Mouse (Mus musculus): ENCODE data around the gene Dglucy. TPM values are rescaled to one million over a fixed set of nuclear protein-coding genes. Genes with fewer than 3 reads are reported as not detected.

Gene Dglucy
- polyA plus RNA-seq, 1 experiment = 34.1 TPM

- no peak overlapping the region for H3K4me3 ChIP-seq (ENCODE audit: insufficient read depth, low read length)
- H3K4me1 ChIP-seq (ENCODE audit: control insufficient read depth, insufficient read depth, low read length) = peaks cover 25% of the 10 kb centered on the region
- peak overlapping the region; percentile 33; the same call in 1 of the 2 replicates for H3K27ac ChIP-seq (ENCODE audit: insufficient read depth, low read depth, low read length)
- TF ChIP-seq CTCF (IDR thresholded peaks at IDR 0.05; ENCODE audit: low read depth, low read length) = no peak
- TF ChIP-seq POLR2A (IDR thresholded peaks at IDR 0.05; ENCODE audit: borderline replicate concordance, low read depth, low read length) = no peak
Measured at GRCm38 (mm10) chr12:100807280-100807679, 28.4 kb downstream of the Dglucy start.

DNA sequence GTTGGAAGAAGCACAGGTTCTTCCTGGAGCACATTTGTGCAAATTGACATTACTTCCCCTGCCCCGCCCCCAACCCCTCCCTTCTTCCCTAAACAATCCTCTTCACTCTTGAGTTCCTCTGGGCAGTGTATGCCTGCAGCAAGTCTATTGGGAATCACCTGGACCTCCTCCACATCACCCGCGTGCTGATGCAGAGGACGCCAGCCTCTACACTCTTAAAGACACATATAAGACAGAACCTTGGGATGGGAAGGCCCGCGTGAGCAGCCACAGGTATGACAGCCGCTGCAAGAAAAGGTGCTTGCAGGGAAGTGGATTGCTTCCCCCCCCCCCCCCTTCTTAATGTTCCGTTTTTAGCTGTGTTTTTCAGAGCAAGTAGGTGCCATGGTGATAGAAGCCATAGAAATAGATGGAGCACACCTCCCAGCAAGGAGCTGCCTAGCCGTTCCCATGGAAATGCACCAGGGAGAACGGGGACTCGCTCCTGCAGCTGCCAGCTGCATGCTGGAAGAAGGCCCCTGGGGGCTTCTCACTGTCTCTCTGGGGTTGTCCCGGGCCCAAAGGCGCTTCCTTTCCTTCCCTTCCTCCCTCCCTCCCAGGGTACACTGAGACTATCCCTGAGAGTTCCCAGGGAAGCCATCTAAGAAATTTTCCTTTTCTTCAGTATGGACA, 29.9 kb downstream of the Dglucy start:
- Histone ChIP-seq H3K4me3 (ENCODE audit: insufficient read depth, low read length) (no peak overlapping the region), H3K27ac (ENCODE audit: insufficient read depth, low read depth, low read length) (no peak overlapping the region), H3K4me1 (ENCODE audit: control insufficient read depth, insufficient read depth, low read length) (peaks cover 25% of the 10 kb centered on the region)
- TF ChIP-seq POLR2A (IDR thresholded peaks at IDR 0.05; ENCODE audit: borderline replicate concordance, low read depth, low read length) (no peak), CTCF (IDR thresholded peaks at IDR 0.05; ENCODE audit: low read depth, low read length) (no peak)

GRCm38 (mm10) chr12:100810542-100810941, 31.7 kb downstream of the Dglucy start:
- Histone ChIP-seq H3K27ac (ENCODE audit: insufficient read depth, low read depth, low read length) (no peak overlapping the region), H3K4me1 (ENCODE audit: control insufficient read depth, insufficient read depth, low read length) (peaks cover 25% of the 10 kb centered on the region), H3K4me3 (ENCODE audit: insufficient read depth, low read length) (no peak overlapping the region)
- TF ChIP-seq POLR2A (IDR thresholded peaks at IDR 0.05; ENCODE audit: borderline replicate concordance, low read depth, low read length) = no peak
- TF ChIP-seq CTCF (IDR thresholded peaks at IDR 0.05; ENCODE audit: low read depth, low read length) = no peak

DNA sequence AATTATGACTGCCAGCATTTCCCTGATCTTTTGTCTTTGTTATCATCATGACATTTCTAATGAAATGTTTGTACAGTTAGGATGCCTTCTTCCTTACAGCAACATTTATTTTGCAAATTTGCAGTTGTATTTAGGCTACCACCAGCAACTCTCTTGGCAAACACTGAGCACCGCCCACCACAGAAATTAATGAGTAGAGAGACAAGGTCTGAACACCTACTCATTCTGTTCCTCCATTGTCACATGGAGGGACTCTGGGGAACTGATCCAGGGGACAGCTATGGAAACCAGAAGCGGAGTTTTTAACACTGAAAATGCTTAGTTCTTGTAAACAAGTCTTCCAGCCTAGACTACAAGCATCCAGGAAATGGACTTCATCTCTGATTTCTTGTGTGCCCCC, 35.0 kb downstream of the Dglucy start:
- no peak for TF ChIP-seq CTCF (IDR thresholded peaks at IDR 0.05; ENCODE audit: low read depth, low read length)
- TF ChIP-seq POLR2A (IDR thresholded peaks at IDR 0.05; ENCODE audit: borderline replicate concordance, low read depth, low read length) = no peak
- no peaks in the 10 kb centered on the region for H3K4me1 ChIP-seq (ENCODE audit: control insufficient read depth, insufficient read depth, low read length)
- H3K4me3 ChIP-seq (ENCODE audit: insufficient read depth, low read length) = no peak overlapping the region
- no peak overlapping the region for H3K27ac ChIP-seq (ENCODE audit: insufficient read depth, low read depth, low read length)

DNA sequence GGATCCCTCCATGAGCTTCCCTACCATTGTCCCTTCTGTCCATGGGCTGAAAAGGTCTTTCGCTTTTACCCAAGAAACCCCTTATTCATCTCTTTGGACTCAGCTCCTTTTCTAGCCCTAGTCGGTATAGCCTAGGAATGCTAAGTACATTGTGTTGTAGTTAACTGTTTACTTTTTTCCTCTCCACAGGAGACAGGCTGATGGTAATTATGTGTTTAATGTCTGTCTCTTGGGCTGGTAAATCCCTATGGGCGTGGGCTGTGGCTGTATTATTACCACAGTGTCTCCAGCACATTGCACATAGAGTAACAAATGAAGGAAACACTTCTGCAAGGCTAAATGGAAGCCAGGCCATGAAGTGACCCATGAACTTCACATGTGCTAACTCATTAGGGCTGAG, 35.8 kb downstream of the Dglucy start:
- Histone ChIP-seq H3K27ac (ENCODE audit: insufficient read depth, low read depth, low read length) (no peak overlapping the region), H3K4me1 (ENCODE audit: control insufficient read depth, insufficient read depth, low read length) (no peaks in the 10 kb centered on the region), H3K4me3 (ENCODE audit: insufficient read depth, low read length) (no peak overlapping the region)
- TF ChIP-seq CTCF (IDR thresholded peaks at IDR 0.05; ENCODE audit: low read depth, low read length) (no peak), POLR2A (IDR thresholded peaks at IDR 0.05; ENCODE audit: borderline replicate concordance, low read depth, low read length) (no peak)

DNA sequence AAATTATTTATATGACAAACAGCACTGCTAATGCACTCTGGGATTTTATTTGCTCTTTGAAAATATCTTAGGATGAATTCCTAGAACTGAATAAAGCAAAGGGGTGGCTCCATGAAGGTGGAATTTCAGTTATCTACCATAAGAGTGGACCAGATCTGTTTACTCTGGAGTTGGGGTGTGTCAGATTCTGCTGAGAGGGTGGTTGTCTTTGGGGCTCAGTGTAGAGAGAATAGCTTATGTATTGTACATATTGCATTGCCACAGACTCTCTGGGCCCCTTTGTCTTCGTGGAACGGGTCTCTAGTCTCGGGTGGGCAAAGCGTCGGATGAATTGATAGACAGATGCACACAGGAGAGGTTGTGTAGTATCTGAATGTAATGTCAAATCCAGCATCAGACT, 38.0 kb downstream of the Dglucy start:
- Histone ChIP-seq H3K4me3 (ENCODE audit: insufficient read depth, low read length) (no peak overlapping the region), H3K27ac (ENCODE audit: insufficient read depth, low read depth, low read length) (no peak overlapping the region), H3K4me1 (ENCODE audit: control insufficient read depth, insufficient read depth, low read length) (no peaks in the 10 kb centered on the region)
- no peak for TF ChIP-seq CTCF (IDR thresholded peaks at IDR 0.05; ENCODE audit: low read depth, low read length)
- no peak for TF ChIP-seq POLR2A (IDR thresholded peaks at IDR 0.05; ENCODE audit: borderline replicate concordance, low read depth, low read length)

DNA sequence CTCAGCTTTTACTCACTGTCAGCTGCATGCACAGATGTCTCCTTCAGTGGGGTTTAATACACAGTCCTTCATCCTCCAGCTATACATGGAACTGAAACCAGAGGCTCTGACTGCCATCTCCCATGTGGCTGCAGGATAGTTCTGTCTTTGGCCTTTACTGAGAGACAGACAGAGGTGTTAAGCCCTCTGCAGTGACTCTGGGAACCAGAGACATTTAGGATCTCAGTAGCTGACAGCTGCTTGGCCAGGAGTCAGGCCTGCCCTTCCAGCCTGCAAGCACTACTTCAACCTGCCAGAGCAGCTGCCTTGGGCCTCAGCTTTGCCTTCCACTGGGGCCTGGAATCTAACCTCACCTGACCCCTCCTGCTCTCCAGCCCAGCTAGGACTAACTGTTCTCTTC, 41.1 kb downstream of the Dglucy start:
- no peak overlapping the region for H3K27ac ChIP-seq (ENCODE audit: insufficient read depth, low read depth, low read length)
- H3K4me3 ChIP-seq (ENCODE audit: insufficient read depth, low read length) = no peak overlapping the region
- TF ChIP-seq CTCF (IDR thresholded peaks at IDR 0.05; ENCODE audit: low read depth, low read length) = no peak
- no peak for TF ChIP-seq POLR2A (IDR thresholded peaks at IDR 0.05; ENCODE audit: borderline replicate concordance, low read depth, low read length)
- H3K4me1 ChIP-seq (ENCODE audit: control insufficient read depth, insufficient read depth, low read length) = no peaks in the 10 kb centered on the region

DNA sequence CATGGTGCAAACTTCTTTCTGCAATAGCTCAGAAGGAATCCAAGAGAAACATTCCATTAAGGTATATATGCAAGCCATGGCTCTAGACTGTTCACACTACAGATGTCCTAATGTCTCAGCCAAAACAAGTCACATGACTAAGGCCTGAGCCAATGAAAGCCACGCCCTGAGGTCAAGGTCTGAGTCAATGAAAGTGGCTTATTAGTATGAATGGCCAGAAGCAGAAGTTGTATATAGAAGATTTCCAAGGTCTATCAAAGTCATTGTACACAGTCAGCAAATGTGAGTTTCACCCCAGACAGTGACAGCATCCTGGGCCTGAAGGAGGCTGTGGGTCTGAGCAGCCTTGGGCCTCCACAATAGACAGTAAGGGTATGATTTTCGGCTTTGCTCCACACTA, 52.2 kb downstream of the Dglucy start:
- TF ChIP-seq CTCF (IDR thresholded peaks at IDR 0.05; ENCODE audit: low read depth, low read length) = no peak
- no peak for TF ChIP-seq POLR2A (IDR thresholded peaks at IDR 0.05; ENCODE audit: borderline replicate concordance, low read depth, low read length)

DNA sequence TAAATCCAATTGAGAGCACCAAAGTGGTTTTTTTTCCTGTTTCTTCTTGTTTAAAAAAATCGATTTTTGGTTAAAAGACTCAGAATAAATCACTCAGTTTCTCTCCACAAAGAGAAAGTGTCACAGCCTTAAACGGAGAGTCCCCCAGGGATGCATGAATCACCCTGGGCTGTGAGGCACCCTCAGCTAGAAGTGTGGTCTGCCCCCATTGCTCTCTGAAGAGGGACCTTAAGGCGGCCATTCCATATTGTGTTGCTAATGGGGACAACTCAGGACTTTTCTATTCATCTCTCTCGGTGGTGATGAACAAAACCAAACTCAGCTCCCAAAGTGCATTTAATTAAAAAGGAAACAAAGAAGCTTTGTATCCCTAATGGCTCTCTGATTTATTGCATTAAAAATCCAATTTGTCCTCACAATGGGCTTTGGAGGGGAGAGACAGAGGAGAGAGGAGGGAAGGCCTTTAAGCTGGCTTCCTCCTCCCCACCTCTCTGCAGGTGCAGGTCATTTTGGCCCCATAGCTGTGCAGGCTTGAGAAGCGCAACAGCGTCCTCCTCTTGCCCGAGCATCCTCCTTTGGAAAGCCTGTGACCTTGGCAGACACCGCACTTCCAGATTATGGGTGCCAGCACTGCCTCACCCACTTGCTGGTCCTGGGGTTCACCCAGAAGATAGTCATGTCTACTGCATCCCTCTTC, 52.9 kb downstream of the Dglucy start:
- H3K4me1 ChIP-seq (ENCODE audit: control insufficient read depth, insufficient read depth, low read length) = peaks cover 30% of the 10 kb centered on the region
- TF ChIP-seq POLR2A (IDR thresholded peaks at IDR 0.05; ENCODE audit: borderline replicate concordance, low read depth, low read length) (no peak), CTCF (IDR thresholded peaks at IDR 0.05; ENCODE audit: low read depth, low read length) (no peak)
- no peak overlapping the region for H3K4me3 ChIP-seq (ENCODE audit: insufficient read depth, low read length)
- no peak overlapping the region for H3K27ac ChIP-seq (ENCODE audit: insufficient read depth, low read depth, low read length)

More for the DNA sequence above, 52.2 kb downstream of the Dglucy start:
- Histone ChIP-seq H3K27ac (ENCODE audit: insufficient read depth, low read depth, low read length) (no peak overlapping the region), H3K4me1 (ENCODE audit: control insufficient read depth, insufficient read depth, low read length) (peaks cover 23% of the 10 kb centered on the region), H3K4me3 (ENCODE audit: insufficient read depth, low read length) (no peak overlapping the region)

- Histone ChIP-seq H3K4me1 (ENCODE audit: control insufficient read depth, insufficient read depth, low read length) (peaks cover 50% of the 10 kb centered on the region), H3K27ac (ENCODE audit: insufficient read depth, low read depth, low read length) (peak overlapping the region; percentile 68), H3K4me3 (ENCODE audit: insufficient read depth, low read length) (peak overlapping the region; percentile 35)
- no peak for TF ChIP-seq CTCF (IDR thresholded peaks at IDR 0.05; ENCODE audit: low read depth, low read length)
- TF ChIP-seq POLR2A (IDR thresholded peaks at IDR 0.05; ENCODE audit: borderline replicate concordance, low read depth, low read length) = no peak
Measured at GRCm38 (mm10) chr12:100837208-100837607, 58.4 kb downstream of the Dglucy start.
